Mouse (Mus musculus) brain, embryonic 14.5 days (tissue): ENCODE results near the gene Zfp827. TPM values are rescaled to one million over a fixed set of nuclear protein-coding genes. Genes with fewer than 3 reads are reported as not detected.

Experiments
- DNase-seq: peaks from one replicate; pipeline ENCODE4 v3.0.0-alpha.2; 2011; ENCODE audit warnings: low read depth
- CTCF ChIP-seq: fragments of 200-500 bp; IDR thresholded peaks from 2 replicates; pipeline ENCODE4 v1.5.1; 2012; ENCODE audit warnings: inconsistent platforms, mild to moderate bottlenecking, moderate library complexity, borderline replicate concordance; ENCODE audit not compliant: insufficient read depth, insufficient read length; ENCODE audit errors: extremely low read depth
- POLR2A ChIP-seq: fragments of 200-500 bp; IDR thresholded peaks from 2 replicates; pipeline ENCODE4 v1.6.1; 2012; ENCODE audit warnings: mild to moderate bottlenecking, inconsistent platforms, borderline replicate concordance; ENCODE audit not compliant: poor library complexity, insufficient read depth, insufficient read length, severe bottlenecking; ENCODE audit errors: extremely low read depth
- polyA plus RNA-seq: library from polyadenylated mRNA; depleted of rRNA; stranded (reverse); fragments of >200 nt; gene quantifications from 2 replicates; pipeline ENCODE4 v1.2.3, GENCODE M21; 2012

Zfp827 gene
- polyA plus RNA-seq, 1 experiment, result 48.6 TPM

DNA sequence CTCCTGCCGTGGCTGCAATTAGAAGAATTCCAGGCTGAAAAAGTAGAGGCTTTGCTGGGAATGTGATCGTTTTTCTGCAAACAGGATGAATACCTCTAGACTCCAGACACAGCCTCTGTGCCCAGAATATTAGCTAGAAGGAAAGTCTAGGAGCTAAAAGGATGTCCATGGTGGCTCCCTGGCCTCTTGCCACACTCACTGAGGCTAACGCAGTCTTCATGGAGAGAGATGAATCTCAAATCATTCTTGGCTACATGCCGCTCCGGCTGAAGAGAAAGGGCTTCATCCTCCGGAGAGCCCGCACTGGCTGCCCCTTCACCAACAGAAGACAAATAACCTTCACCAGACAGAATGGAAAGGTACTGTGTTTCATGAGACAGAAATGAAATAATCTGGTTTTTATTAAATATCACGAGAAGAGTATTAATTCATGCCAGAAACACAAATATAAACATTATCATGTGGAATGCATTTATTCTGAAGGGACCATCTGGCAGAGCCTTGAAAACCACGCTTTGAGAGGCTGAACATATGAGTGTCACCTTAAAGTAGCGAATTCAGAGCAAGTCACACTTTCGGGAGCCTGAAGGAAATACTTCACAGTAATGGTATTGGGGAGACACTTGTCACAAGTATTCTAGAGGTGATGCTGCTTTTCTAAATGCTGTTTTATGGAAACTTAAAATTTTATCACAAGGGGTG, 173.4 kb downstream of the Zfp827 start:
- peak; percentile 47 for DNase-seq
- TF ChIP-seq POLR2A, result no peak
- no peak for TF ChIP-seq CTCF

DNA sequence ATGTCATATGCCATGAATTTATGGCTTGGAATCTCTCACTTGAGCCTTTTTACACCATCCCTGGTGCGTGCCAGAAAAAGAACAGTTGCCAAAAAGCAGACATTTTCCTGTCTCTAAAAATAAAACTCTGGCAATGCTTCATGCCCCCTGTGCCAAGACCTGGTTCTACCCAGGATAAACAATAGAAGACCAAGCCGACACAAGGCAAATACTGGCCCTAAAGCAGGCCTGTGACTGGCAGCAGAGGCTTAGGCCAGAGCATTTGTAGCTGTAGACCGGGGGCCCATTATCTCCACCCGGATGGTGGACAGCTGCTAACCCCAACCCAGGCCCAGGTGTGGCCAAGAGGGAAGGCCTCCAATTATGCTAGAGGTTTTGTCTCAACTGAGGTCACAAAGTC, 178.7 kb downstream of the Zfp827 start:
- peak; percentile 66 for DNase-seq
- TF ChIP-seq POLR2A, result no peak
- TF ChIP-seq CTCF, result no peak

DNA sequence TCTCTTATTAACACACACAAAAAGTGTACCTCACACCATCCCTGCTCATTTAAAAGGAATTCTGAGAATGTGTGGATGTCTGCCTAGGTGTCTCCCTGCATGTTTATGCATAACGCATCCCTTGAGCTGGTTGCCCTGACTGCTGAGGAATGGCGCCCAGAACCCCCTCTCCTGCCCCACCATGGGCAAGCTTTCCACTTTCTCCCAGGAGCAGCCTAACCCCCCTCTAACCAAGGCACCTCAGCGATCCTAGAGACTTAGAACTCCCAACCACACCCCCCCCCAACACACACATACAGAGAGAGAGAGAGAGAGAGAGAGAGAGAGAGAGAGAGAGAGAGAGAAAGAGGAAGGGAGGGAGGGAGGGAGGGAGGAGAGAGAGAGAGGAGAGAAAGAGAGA, 179.9 kb downstream of the Zfp827 start:
- no peak for TF ChIP-seq CTCF
- TF ChIP-seq POLR2A, result no peak
- DNase-seq, result peak; percentile 17

DNA sequence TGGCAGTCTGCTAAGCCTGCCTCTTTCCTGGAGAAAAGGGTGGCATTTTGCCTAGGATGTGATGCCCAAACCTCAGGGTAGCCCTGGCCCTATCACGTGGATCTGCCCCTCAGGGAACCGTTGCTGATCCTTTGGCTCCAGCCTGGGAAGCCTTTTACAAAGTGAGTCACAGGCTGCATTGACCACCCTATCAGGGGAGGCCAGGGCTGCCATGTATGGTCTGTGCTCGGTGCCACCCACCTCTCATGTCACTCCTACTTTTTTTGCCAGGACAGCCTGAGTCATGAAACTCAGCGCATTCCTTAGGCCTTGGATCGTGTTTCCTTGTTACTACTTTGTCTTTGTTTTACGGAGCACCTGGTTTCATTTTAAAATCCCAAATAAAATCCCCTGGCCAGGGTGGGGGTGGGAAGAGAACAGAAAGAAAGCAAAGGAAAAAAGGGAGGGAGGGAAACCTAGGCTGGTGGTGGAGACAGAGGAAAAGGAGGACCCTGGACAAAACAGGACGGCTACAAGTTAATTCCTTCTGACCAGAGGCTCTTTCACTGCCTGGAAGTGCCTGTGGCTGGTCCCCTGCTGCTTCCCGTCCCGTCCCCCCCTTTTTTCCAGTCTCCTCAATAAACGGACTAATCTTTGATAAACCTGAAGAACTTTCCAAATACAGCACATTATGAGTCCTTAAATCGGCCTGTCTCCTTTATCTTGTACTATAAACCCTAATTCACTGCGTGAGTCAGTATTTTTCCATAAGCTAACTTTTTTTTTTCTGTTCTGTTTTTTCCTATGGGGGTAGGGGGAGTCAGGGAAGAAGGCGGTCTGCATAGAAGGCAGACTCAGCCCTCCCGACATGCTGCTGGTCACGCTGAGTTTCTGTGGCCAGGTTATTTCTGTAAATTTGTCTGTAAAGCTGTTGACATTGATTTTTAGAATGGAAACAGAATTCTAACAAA, 180.7 kb downstream of the Zfp827 start:
- DNase-seq, result peak; percentile 83
- TF ChIP-seq POLR2A, result no peak
- no peak for TF ChIP-seq CTCF

DNA sequence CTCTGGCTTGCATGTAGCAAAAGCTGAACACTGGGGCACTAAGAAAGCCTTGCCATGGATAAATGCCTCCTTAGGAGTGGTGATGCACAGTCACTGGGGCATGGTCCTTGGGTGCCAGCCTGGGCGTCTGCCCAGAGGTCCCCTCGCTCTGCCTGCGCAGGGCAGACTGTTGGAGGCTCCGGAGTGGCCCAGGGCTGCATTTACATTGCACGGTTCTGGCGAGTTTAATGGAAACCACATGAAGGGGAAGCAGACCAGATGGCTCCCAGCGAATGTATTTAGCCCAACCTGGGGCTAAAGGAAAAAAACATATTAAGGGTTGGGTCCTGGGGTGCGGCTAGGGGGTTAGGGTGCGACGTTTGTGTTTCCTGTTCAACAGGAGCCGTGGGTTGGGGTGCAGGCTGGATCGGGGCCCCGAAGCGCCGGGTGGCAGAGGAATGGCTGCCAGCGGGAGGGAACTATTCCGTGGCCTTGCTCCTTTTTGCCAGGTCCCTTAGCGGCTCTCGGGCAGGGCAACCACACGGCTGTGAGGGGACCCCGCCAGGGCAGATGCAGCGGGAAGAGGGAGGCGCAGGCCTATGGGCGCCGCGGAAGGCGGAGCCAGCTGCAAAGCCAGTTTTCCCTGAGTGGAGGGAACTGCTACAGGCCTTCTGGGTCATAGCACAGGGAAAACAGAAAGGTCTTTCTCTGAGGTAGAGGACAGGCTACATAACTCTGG, 181.6 kb downstream of the Zfp827 start:
- DNase-seq, result peak; percentile 67
- TF ChIP-seq POLR2A (no peak), CTCF (no peak)

DNA sequence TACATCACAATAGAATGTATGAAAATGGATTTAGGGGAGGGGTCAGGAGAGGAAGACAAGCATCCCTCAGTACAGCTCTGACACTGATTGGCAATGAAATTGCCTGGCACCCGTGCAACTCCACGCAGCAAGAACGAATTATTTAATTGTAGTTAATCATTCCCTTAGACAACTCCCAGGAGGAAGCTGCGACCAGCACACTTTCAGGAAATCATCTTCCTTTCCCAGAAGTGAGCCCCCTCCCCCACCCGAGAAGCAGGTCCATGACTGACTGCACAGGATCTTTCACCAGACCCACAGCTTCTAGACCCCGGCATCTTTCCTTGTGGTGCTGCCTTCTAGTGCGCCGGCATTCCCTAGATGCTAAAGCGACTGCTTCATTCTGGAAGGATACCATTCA, 183.4 kb downstream of the Zfp827 start:
- TF ChIP-seq CTCF (no peak), POLR2A (no peak)
- DNase-seq, result peak; percentile 30

DNA sequence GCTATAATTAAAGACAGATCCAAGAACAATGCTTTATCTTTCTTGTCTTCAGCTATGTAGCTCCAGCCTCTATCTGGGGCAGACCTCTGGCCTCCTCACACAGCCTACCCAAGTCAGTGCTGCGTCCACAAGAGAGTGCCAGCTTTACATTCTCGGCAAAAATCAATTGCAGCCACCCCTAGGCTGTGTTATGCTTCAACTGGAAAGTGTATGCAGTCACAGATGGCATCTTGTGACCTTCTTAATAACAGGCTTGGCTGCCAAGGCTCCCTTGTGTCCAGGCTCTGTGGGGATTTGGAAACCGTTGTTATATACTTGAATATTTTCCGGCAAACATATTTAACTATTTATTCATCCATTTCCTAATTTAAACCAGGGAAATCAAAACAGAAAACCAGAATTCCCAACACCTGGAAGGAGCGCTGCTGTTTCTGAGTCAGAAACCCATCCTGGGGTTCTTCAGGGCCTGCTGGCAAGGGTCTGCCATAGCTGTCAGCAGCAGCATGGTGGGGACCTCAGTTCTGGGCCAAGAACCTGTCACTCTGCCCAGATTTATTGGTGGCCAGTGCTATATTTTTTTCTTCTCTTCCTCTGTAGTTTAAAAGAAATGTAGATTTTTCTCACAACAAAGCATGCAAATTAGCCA, 194.0 kb downstream of the Zfp827 start:
- DNase-seq, result peak; percentile 30
- TF ChIP-seq CTCF (no peak), POLR2A (no peak)

DNA sequence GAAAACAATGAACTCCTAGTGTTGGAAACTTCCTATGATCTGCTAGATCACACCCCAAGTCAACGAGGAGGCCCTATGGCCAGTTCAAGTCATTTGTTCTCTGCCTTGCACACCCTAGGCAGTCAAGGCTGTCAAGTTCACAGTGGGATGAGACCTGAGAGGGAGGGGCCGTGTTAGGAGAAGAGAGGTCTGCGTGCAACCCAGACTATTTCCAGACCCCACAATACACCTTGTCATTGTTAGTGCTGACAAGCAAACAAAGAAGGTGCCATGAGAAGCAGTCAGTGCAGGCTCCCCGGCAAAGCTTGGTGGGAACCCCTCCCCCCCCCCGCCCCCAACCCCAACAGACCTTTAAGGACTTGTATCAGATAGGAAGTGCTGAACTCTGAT, 194.5 kb downstream of the Zfp827 start:
- no peak for DNase-seq
- no peak for TF ChIP-seq POLR2A
- TF ChIP-seq CTCF, result no peak

DNA sequence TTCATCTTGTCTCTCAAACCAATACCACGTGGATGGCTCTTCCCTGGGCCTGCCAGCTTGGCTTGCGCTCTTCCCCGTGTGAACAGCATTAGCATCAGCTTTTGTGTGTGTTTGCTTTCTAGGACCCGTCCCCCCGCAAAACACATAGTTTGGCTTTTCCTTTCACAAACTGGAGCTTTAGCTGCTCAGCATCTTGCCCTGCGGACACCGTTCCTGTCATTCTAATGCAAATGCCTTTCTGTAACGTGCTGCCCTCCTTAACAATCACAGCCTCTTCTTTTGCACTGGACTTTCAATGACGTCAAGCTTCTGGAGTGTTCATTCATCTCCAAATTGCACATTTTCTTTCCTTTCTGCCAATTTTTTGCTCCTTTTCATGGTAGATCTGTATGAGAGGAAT, 196.1 kb downstream of the Zfp827 start:
- DNase-seq, result peak; percentile 54
- TF ChIP-seq CTCF (no peak), POLR2A (no peak)

DNA sequence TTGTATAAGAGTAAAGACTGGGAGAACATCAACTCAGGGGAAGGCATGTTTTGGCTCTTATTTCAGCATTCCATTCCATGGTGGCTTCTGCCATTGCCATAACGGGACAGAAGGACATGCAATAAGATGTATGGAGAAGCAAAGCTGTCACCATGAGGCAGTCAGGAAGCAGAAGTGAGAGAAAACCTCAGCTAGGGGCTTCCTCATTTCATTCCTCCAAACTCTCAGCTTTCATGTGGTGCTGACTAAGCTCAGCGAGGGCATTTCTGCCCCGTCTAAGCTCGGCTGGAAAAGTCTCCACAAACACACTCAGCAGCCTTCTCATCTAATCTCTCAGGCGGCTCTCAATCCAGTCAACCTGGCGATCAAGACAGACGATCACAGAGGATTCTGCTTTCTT, 197.3 kb downstream of the Zfp827 start:
- no peak for DNase-seq

More for the DNA sequence above, 197.3 kb downstream of the Zfp827 start:
- TF ChIP-seq POLR2A (no peak), CTCF (no peak)
